Mouse (Mus musculus): Measurements from ENCODE around the gene Pcca.

Gene Pcca

DNA sequence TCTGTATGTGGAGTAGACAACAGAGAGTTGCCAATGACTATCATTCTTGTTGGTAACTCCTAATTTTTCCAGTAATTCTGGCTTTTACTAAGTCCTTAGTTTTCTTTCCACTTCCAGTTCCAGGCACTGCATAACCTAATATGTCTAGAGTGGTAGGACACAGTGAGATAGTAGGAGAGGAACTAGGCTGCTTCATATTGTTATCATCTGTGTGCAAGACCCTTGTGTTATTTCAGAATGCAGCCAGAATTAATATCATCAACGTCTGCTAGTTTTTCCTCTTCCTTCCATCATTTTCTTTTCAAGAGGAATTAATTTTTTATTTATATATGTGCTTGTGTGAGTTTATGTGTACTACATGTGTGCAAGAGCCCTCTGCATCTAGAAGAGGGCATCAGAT, 114.1 kb downstream of the Pcca start:
- no peak for DNase-seq (ENCODE audit: low spot score)

DNA sequence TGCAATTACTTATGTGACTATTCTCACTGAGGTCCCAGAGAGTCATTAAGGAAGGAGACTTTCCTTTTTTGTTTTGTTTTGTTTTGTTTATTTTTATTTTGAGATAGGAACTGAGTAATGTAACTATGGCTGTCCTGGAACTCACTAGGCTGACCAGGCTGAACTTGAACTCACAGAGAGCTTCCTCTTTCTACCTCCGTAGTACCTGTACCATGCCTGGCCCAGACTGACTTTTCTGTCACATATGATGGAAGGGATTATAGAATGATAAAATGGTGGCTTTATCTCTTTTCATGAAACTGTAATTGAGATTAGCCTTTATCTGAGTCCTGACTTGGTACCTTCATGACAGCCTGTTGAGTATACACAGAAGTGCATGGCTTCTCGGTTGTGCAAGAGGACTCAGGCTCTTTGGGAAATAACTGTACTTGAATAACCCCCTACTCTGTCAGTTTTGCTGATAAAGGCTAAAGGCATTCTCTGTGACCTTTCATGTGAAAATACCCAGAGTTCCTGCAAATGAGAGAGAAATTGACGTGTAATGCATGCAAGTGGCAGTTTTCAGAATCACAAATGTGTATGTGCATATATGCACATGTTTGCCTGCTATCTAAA, 115.3 kb downstream of the Pcca start:
- no peak for DNase-seq (ENCODE audit: low spot score)

DNA sequence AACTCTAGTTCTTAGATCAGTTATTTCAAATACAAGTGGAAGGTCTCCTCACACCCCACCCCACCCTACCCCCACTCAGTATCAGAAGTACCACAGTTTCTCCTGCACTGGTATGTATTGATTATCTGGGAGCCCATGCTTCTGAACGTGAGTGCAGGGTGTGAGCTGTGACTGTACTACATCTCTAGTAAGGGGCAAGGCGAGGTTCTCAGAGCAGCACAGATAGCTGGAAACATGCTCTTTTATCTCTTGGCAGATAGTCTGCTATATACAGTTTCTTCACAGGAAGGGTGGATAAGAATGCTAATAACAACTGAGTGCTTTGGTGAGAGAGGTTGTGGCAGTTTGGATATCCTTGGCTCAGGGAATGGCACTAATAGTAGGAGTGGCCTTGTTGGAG, 117.6 kb downstream of the Pcca start:
- DNase-seq (ENCODE audit: low spot score): no peak

DNA sequence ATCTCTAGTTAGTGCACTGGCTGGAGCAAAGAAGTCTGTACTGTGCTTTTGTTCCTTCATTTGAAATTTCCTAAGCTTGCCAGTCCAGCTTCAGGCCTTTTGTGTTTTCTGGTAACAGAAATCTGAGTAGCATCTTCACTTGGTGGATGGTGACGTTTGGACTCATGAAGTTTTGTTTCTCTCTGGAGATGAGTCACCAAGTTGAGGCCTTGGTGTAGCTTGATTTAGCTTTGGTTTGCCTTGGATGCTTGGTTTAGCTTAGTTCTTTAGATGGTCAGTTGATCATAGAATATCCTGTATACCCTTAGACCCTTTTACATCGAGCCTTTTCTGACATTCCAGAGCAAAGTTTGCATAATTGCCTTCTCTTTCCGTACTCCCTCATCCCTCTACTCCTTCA, 141.5 kb downstream of the Pcca start:
- no peak for DNase-seq (ENCODE audit: low spot score)

DNA sequence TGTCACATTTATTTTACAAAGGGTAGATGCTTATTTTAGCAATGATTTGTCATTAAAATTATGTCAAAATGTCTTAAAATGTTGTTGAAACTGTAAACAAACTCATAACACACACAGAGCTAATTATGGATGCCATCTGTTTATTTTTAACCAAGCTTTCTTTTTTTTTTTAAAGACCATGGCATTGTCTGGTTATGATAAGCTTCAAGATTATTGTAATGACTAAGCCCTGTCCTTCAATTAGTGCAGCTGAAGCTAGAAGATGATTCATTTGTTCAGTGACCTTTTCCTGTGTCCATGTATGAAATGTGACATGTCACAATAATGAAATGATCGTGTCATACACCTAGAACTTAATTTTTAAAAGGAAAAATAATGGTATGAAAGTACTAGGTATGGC, 149.5 kb downstream of the Pcca start:
- no peak for DNase-seq (ENCODE audit: low spot score)

DNA sequence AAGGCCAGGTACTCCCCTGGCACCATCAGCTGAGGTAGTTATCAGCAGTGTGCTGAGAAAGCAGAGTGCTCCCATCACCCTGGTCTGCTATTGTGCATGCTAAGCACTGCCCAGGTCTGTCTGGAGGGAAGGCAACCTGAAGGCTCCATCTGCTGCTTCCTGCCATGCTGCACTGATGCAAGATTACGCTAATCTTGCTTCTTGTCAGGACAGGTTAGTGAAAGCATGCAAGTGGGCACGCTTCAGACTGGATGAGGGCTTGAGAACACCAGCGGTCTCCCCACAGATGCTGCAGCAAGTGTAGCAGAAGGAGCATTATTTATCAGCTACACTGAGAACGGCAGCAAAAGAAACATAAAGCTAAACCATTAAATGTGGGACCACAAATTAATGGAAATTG, 150.1 kb downstream of the Pcca start:
- no peak for DNase-seq (ENCODE audit: low spot score)

DNA sequence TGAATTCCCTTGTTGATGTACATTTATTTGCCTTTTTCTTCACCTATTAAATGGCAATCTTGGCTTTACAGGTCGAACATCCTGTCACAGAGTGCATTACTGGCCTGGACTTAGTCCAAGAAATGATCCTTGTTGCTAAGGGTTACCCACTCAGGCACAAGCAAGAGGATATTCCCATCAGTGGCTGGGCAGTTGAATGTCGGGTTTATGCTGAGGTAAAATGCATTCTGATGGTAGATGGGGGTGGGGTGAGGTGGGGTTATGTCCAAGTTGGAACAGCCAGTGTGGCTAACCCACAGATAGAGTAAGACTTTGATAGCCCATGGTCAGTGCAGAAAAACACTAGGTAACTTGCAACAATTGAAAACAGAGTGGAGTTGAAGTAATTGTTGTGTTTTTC, 150.7 kb downstream of the Pcca start:
- no peak for DNase-seq (ENCODE audit: low spot score)

DNA sequence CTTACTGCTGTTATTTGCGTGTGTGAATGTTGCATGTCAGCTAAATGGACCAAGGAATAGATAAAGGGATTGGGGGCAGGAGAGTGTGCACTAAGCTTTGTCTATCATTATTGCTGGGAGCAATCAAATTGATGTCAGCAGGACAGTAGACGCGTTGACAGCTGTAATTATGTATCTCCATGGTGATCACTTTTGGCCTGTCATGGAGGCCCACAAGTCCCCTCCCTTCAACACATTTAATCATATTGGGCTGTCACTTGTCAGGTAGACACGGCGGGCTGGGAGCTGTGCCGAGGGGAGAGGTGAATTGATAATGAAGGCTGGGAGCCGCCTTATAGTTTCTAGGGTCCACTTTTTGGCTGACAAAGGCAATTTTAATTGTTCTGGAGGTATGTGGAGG, 153.3 kb downstream of the Pcca start:
- no peak for DNase-seq (ENCODE audit: low spot score)

DNA sequence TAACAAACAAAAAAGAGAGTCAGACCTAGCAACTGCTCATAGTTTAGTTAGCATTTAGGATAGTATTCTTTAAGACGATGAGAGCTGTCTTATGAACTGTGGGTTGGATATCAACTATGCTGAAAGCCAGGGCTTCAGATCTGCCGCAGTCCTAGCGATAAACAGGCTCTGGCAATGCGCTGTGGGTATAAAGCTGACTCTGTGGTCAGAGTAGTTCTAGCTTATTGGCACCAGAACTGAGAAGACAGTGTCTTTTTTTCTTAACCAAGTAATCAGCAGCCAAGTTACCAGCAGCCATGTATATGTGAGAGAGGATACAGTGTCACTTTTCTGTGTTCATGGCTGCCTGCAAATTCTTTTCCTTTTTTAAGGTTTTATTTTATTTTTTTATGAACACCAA, 154.3 kb downstream of the Pcca start:
- DNase-seq (ENCODE audit: low spot score): no peak

DNA sequence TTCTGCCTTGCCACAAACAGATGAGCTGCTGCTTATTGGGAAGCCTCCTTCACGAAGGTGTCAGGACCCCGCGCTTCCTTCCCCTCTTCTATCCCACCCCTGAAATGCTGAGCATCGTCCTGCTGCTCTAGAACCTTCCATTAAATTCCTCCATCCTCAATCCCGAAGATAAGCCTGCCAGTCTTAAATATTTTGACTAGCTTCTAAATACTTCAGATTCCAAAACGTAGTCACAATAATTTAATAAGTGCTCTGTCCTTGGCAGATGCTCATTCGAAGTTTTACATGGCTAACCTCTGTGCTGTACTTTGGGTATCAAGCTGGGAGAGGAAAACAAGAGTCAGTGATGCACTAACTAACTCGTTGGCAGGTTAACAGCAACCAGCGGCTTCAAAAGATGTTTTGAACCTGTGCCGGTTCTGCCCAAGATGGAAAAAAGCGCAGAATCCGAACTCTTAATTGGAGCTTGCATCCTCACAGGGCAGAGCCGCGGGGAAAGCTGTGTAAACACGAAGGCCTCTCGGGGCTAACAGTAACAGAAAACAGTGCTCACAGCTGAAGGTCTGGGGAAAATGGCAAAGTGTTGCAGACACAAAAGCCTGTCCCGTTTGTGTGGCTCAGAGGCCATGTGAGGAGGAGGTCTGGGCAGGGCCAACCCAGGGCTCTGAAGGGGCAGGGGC, 155.2 kb downstream of the Pcca start:
- no peak for DNase-seq (ENCODE audit: low spot score)

DNA sequence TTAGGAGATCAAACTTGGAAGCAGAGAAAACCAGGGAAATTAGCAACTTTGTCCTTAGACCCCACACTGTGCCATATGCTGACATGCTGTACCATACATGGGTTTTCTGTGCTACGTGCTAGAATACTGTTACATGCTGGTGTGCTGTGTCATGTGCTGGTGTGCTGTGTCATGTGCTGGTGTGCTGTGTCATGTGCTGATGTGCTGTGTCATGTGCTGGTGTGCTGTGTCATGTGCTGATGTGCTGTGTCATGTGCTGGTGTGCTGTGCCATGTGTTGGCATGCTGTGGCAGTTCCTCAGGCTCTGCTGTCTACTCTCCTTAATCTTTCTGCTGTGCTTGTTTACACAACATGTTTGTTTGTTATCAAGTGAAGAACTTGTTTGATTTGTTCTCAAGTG, 157.4 kb downstream of the Pcca start:
- DNase-seq (ENCODE audit: low spot score): no peak

DNA sequence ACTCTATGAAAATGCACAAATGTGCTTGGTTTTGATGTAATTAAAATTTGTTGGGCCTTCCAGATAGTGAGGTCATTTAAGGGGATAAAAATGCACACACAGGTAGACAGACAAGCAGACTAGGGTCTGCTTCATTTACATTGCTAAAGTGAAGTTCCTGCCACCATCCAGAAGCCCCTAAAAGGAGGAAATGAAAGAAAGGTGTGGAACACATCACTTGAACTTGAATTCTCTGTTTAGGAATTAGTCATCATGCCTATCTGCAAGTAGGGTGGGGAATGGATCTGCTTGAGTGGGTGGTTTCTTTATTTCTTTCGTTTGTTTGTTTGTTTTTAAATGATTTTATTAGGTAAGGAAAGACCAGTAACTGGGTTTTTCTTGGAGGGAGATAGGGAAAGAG, 166.2 kb downstream of the Pcca start:
- DNase-seq (ENCODE audit: low spot score): no peak

DNA sequence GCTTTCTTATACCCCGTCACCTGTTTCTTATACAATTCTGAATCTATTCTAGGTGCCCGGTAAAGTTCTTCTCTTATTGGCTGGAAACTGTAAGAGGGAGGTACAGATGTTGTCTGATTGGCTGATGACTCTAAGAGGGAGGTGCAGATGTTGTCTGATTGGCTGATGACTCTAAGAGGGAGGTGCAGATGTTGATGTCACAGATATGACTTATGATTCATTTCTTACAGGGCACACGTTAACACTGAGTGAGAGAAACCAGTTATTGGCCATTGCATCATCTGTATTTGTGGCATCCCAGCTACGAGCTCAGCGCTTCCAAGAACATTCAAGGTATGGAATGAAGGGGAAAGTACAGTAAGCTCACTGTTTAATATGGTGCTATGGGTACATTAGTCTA, 179.7 kb downstream of the Pcca start:
- DNase-seq (ENCODE audit: low spot score): no peak

DNA sequence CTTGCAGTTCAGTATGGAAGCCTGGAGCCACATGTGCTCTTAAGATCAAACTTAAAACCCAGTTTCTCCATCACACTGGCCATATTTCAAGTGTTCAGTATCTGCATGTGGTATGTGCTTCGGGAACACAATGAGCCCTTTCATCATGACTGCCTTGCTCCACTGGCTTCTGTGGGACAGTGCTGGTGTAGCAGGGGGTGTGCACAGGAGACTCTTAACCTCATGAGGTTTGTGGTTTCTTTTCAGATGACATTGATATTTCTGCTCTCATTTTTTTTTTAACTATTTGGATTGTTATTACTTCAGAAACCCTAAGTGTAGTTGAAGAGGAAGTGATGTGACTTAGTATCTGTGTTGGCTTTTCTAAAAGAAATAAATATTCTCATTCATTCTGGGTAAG, 180.8 kb downstream of the Pcca start:
- no peak for DNase-seq (ENCODE audit: low spot score)

DNA sequence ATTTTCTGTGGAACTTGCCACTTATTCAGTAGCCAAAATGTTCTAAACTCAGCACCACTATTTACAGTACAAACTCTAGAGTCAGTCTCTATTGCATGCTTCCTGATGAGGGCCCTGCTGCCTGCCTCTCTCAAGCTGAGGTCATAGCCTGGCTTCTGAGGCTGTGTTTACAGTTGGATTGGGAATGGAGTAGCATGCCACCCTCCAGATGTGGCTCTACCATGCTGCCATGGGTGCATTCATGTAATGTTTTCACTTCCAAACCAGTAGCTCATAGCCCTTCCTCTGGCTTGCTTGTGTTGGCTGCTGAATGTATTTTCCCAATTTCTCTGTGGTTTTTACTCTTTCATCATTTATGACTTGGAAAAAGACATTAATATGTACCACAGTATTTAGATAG, 181.9 kb downstream of the Pcca start:
- DNase-seq (ENCODE audit: low spot score): no peak

DNA sequence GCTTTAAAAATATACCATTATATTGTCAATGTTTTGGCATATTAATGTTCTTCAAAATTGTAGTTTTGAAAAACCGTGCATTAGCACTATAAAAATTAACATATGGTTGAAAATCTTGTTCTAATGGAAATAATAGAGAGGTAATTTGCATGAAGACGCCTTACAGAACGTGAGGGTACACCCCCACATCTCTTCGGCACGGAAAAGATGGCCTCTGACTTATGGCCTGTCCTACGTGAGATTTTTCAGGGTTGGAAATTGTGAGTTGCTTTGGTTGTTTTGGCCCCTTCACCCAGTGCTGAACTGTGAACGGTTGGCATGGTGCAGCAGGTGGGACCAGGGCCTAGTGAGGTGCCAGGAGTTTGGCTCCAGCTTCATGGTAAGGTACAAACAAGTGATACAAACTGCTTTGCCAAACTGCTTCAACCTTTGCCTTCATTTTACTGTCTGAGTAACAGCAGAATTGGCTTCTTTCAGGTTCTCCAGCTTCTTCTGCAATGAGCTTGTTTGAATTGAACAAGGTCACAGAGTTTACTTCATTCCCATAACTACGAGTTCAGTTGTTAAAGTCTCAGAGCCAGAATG, 185.5 kb downstream of the Pcca start:
- no peak for DNase-seq (ENCODE audit: low spot score)

DNA sequence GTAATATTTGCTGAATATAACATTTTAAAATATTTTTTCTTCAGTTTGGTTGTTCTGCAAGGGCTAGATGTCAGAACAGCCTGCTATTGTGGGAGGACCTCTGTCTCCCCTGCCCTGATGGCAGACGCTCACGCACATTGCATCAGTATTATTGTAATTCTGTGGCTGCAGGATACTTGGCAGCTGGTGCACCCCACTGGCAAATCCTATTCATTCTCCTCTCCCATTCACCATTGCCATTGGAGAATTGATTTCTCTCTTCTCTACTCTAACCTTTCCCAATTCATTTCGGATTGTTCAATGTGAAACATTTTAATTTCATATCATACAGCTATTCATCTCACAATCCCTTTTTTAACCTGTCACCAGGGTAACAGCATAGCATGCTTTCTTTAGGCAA, 186.9 kb downstream of the Pcca start:
- DNase-seq (ENCODE audit: low spot score): no peak

DNA sequence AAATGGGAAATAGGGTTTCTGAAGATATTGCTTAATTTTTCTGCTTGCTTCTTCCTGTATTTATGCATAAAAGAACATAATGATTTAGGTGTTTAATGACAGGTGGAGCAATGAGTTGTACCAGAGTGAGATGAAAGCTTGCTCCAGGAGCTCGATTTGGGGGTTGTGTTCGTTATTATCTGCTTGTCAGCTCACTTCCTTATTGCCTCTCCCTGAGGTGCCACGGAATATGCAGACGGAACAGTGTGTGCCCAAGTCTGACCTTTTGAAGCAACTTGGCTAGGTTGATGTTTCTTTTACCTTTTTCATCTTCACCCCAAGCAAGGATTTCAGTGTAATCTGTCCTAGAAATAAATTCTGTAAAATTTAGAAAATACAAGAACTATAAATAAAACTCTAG, 187.6 kb downstream of the Pcca start:
- no peak for DNase-seq (ENCODE audit: low spot score)

DNA sequence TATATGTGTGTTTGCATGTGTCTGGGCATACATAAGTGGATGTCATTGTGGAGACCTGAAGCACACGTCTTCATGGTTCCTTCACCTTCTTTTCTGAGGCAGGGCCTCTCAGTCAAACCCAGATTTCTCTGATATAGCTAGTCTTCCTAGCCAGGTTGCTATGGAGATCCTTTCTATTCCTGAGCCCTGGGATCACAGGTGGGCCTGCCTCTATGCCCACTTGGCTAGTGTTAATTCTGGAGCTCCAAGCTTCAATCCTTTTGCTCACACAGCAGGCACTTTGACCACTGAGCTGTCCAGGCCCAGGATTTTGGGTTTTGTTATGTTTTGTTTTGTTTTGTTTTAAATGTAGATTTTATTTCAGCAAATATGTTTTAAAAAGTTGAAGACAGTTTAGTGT, 192.3 kb downstream of the Pcca start:
- no peak for DNase-seq (ENCODE audit: low spot score)

DNA sequence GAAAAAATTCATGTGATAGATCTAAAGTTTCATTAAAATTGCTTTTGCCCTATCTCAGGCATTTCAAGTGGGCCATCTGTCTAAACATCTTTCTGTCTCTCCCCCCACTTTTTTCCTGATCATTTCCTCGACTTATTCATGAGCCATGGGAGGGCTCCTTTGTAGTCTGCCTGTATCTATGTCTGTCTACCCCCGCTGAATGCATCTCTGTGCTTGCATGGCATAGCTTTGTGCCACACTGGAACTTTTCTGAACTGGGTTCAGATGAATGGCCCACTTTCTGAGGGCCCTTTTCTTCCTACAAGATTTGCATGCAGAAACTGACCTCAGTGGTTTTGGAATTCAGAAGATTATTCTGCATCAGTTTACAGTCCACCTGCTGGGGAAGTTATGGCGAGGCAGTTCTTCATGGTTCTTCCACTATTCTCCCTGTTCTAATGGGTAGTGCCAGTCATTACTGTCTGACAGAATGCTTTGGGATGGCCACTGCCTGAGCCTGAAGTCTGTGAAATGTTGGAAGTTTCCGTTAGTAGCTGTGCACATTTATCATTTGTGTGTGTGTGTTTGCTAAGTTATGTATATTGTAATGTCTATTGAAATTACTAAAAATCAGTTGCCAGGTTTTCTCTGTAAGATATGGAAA, 195.4 kb downstream of the Pcca start:
- DNase-seq (ENCODE audit: low spot score): no peak

DNA sequence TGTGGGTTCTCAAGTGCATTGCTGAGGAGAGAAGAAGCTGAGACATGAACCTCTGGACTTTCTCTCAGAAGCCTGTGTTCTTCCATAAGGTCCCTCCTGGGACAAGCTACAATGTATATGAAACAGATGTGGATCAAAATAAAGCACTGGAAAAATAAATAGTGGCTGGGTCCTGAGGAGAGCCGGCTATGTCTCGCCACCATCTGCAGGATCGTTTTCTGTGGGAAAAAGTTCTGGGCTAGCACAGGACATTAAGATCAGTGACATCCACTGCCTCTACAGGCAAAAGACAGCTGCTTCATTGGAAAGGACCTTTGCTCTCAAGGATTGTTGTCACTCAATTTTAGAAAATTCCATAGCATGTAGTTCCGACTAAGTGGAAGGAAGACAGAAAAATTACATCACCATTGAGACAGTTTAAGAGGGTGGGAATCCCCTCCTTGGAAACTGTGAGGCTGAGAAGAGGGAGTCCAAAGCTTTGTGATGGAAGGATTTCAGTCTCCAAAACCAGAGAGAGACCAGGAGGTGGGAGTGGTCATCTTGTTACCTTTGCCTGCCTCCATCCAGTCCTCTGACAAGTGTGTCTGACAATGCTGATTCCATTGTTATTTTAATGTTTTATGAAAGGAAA, 196.9 kb downstream of the Pcca start:
- no peak for DNase-seq (ENCODE audit: low spot score)

DNA sequence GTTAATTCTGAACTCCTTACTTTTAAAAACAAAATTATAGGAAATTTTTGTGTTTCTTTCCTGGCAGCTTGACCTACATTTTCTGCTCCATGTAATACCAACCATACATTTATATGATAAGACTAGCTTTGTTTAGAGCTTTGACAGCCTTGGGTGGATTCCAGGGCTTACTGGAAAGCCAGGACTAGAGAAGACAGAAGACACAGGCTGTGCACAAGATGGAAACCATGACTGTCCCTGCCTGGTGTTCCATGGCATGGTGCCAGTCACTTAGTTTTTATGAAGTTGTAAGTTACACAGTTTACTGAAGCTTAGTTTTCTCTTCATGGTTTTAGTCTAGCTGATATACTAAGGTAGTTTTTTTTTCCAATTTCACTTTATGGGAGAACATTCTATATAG, 202.7 kb downstream of the Pcca start:
- no peak for DNase-seq (ENCODE audit: low spot score)

Data from yolk sac, embryonic 10.5 days (tissue).